Mouse (Mus musculus) C2C12 (cell line): ENCODE results near the gene Gm28308. TPM values are rescaled to one million over a fixed set of nuclear protein-coding genes. Genes with fewer than 3 reads are reported as not detected.

ENCODE experiments used
- H3K27me3 ChIP-seq: one replicate; pipeline ENCODE4 v1.6.1; 2011; ENCODE audit not compliant: control insufficient read depth, insufficient read depth, insufficient read length
- H3K36me3 ChIP-seq: one replicate; pipeline ENCODE4 v1.6.1; 2011; ENCODE audit not compliant: control insufficient read depth, insufficient read depth
- H3K4me3 ChIP-seq: one replicate; pipeline ENCODE4 v1.5.1; 2011; ENCODE audit warnings: mild to moderate bottlenecking, control low read depth; ENCODE audit not compliant: poor library complexity, insufficient read depth, severe bottlenecking
- H3K79me2 ChIP-seq: one replicate; pipeline ENCODE4 v1.6.1; 2011; ENCODE audit not compliant: control insufficient read depth, insufficient read depth
- H3K79me3 ChIP-seq: one replicate; pipeline ENCODE4 v1.6.1; 2011; ENCODE audit warnings: low read depth, control low read depth
- H3ac ChIP-seq: one replicate; pipeline ENCODE3; 2011; ENCODE audit warnings: low read depth; ENCODE audit not compliant: control insufficient read depth, insufficient read length
- CEBPB ChIP-seq: IDR thresholded peaks from one replicate; pipeline ENCODE4 v1.6.1; 2011; ENCODE audit warnings: low read depth, mild to moderate bottlenecking, control low read depth, moderate library complexity
- CTCF ChIP-seq: IDR thresholded peaks from one replicate; pipeline ENCODE4 v1.5.1; 2011; ENCODE audit not compliant: control insufficient read depth, insufficient read depth, insufficient read length
- FOSL1 ChIP-seq: IDR thresholded peaks from one replicate; pipeline ENCODE4 v1.8.0; 2011; ENCODE audit warnings: mild to moderate bottlenecking, low read length; ENCODE audit not compliant: poor library complexity, insufficient read depth, severe bottlenecking
- MAX ChIP-seq: IDR thresholded peaks from one replicate; pipeline ENCODE4 v1.6.1; 2011; ENCODE audit warnings: mild to moderate bottlenecking, control low read depth
- MYOD1 ChIP-seq: IDR thresholded peaks from one replicate; pipeline ENCODE4 v1.6.1; 2011; ENCODE audit warnings: low read depth; ENCODE audit not compliant: control insufficient read depth, insufficient read length
- MYOG ChIP-seq: IDR thresholded peaks from one replicate; pipeline ENCODE4 v1.6.1; 2011; ENCODE audit not compliant: control insufficient read depth, insufficient read length; ENCODE audit errors: extremely low read depth
- USF1 ChIP-seq: IDR thresholded peaks from one replicate; pipeline ENCODE4 v1.6.1; 2011; ENCODE audit warnings: low read depth, mild to moderate bottlenecking, control low read depth, moderate library complexity
- polyA plus RNA-seq: library from polyadenylated mRNA; unstranded; fragments of >200 nt; fragmentation: generic; extraction: Trizol; gene quantifications from one replicate; pipeline ENCODE4 v1.2.1, GENCODE M21; 2012; ENCODE audit warnings: missing spikeins

Gm28308 gene
- polyA plus RNA-seq, 1 experiment, result 0.75 TPM

GRCm38 (mm10) chr6:52244471-52245039 is 31.4 kb upstream of the Gm28308 start:
- H3K27me3 ChIP-seq, result no peaks in the 10 kb centered on the region
- H3ac ChIP-seq, result peak overlapping the region; percentile 91
- H3K79me3 ChIP-seq, result peaks cover 69% of the 10 kb centered on the region
- H3K4me3 ChIP-seq, result peak overlapping the region; percentile 75
- peaks cover 8% of the 10 kb centered on the region for H3K36me3 ChIP-seq
- TF ChIP-seq USF1 (peak; percentile 50), MYOG (no peak), CEBPB (no peak), FOSL1 (no peak)
- peaks cover 100% of the 10 kb centered on the region for H3K79me2 ChIP-seq

- H3K79me2 ChIP-seq, result peaks cover 100% of the 10 kb centered on the region
- TF ChIP-seq USF1 (no peak), MYOG (no peak), FOSL1 (no peak), CEBPB (no peak), MYOD1 (no peak), MAX (no peak), CTCF (no peak)
- H3K4me3 ChIP-seq, result peak overlapping the region; percentile 75
- H3ac ChIP-seq, result peak overlapping the region; percentile 66
- peaks cover 8% of the 10 kb centered on the region for H3K36me3 ChIP-seq
- peaks cover 70% of the 10 kb centered on the region for H3K79me3 ChIP-seq
- H3K27me3 ChIP-seq, result no peaks in the 10 kb centered on the region
Observed at GRCm38 (mm10) chr6:52243681-52244121, 30.6 kb upstream of the Gm28308 start.

GRCm38 (mm10) chr6:52242801-52243332 is 29.7 kb upstream of the Gm28308 start:
- Histone ChIP-seq H3K4me3 (no peak overlapping the region), H3K27me3 (no peaks in the 10 kb centered on the region), H3K79me3 (peaks cover 75% of the 10 kb centered on the region), H3ac (no peak overlapping the region), H3K36me3 (peaks cover 8% of the 10 kb centered on the region), H3K79me2 (peaks cover 100% of the 10 kb centered on the region)
- TF ChIP-seq MYOG (no peak), FOSL1 (no peak), CTCF (no peak), USF1 (no peak), MAX (no peak), CEBPB (no peak), MYOD1 (no peak)

GRCm38 (mm10) chr6:52241001-52241621 is 28.0 kb upstream of the Gm28308 start:
- H3ac ChIP-seq, result no peak overlapping the region
- peaks cover 100% of the 10 kb centered on the region for H3K79me2 ChIP-seq
- no peak overlapping the region for H3K4me3 ChIP-seq
- TF ChIP-seq FOSL1 (no peak), CEBPB (no peak), CTCF (no peak), MAX (no peak), MYOD1 (no peak), MYOG (no peak), USF1 (no peak)
- peaks cover 8% of the 10 kb centered on the region for H3K36me3 ChIP-seq
- no peaks in the 10 kb centered on the region for H3K27me3 ChIP-seq
- peaks cover 76% of the 10 kb centered on the region for H3K79me3 ChIP-seq

- H3K4me3 ChIP-seq, result peak within 1 kb of the TSS; percentile 72
- no peaks in the 10 kb centered on the region for H3K27me3 ChIP-seq
- H3K79me3 ChIP-seq, result peaks cover 80% of the 10 kb centered on the region
- H3K79me2 ChIP-seq, result peaks cover 100% of the 10 kb centered on the region
- peak within 1 kb of the TSS; percentile 83 for H3ac ChIP-seq
- peaks cover 8% of the 10 kb centered on the region for H3K36me3 ChIP-seq
- TF ChIP-seq MAX (peak; percentile 52), CTCF (peak; percentile 79), FOSL1 (no peak)
Observed at GRCm38 (mm10) chr6:52240389-52241000, 27.4 kb upstream of the Gm28308 start, which contains the start of gene Hoxa10. Gene Hoxa10, minus strand, starts transcription at chr6:52240854.
